Mouse (Mus musculus): ENCODE data around the gene Ddx39. TPM values are rescaled to one million over a fixed set of nuclear protein-coding genes. Genes with fewer than 3 reads are reported as not detected.

The Ddx39 gene
- 100 to 1,000 TPM; 153 to 208 TPM for polyA plus RNA-seq (2017; shearing (Covaris generic))

GRCm38 (mm10) chr8:83715031-83715690 is at the start of gene Ddx39:
TSS of gene Ddx39 (plus strand) at chr8:83715177.
- peak; percentile 98 for ATAC-seq

- no peak for ATAC-seq
These were observed 48.8 kb upstream of the Ddx39 start, which contains the start of gene Ptger1 for GRCm38 (mm10) chr8:83665969-83666865. TSS of gene Ptger1 (plus strand) at chr8:83666678.

- no peak for ATAC-seq
These were observed 48.1 kb upstream of the Ddx39 start for GRCm38 (mm10) chr8:83666866-83667234.

GRCm38 (mm10) chr8:83667526-83667925 is 47.5 kb upstream of the Ddx39 start:
- no peak for ATAC-seq

- ATAC-seq = peak; percentile 55
These were observed 46.7 kb upstream of the Ddx39 start for GRCm38 (mm10) chr8:83668010-83668916.

GRCm38 (mm10) chr8:83669013-83669412 is 46.0 kb upstream of the Ddx39 start:
- no peak for ATAC-seq

DNA sequence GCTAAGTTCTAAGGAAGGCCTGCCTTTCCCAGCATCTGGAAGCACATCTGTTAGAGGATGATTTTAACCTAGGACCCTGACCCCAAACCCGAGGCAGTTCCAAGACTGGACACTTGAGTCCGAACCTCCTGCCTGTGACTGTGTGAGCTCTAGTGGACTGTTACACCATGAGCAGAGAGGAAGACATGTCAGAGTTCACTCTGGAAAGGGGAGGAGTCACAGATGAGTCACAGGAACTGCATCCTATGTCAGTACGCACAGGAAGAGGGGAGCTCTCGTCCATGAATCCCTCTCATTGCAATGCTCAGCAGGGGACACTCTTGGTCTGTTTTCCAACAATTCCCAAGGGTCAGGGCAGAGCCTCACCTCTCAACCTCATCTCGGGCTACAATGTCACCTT is 42.0 kb upstream of the Ddx39 start:
- no peak for ATAC-seq

DNA sequence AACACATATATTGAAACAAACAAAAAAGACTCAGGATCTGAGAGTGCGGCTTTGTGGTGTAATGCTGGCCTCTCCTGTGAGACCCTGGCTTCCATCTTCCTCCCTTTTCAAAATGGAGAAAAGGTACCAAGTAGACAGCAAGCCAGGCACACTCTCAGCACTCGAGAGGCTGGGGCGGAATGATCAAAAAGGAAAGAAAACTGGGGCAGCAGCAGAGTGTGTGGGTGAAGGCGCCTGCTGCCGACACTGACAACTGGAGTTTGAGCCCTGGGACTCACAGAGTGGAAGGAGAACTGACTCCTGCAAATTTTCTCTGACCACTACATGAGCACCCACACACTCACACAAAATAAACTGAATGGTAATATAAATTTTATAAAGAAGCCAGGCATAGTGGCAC is 40.5 kb upstream of the Ddx39 start:
- ATAC-seq = no peak

- no peak for ATAC-seq
These were observed 35.1 kb upstream of the Ddx39 start for GRCm38 (mm10) chr8:83679866-83680265.

DNA sequence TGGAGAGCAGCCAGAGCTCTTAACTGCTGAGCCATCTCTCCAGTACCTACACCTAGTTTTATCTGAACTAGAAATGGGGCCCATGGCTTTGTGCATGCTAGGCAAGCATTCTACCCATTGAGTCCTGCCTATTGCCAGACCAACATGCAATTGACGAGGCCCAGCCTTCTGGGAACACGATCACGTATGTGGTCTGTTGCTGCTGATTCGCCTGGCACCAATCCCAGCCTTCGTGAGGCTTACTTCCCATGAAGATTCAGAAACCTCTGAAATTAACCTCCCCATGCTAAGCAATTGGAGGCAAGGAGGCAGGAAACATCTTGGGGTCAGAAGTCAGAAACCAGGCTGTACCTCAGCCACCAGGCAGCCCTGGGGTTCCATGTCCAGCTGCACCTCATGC is 34.4 kb upstream of the Ddx39 start:
- no peak for ATAC-seq

DNA sequence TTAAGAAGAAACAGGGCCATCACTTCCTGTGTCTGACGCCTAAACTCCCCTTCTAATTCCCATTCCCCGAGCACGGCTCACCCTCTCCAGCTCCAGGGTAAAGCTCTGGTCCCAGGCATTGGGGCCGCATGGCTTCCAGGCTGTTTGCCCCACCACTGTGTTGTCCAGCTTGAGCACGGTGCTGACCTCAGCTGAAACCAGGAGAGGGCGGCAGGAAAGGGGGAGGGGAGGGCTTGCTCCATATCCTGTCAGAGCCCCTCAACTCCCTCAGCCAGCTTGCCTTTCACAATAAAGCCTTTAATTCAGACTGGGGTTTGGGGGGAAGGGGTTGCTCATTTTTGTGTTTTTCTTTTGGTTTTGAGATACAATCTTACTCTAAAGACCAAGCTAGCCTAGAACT is 33.9 kb upstream of the Ddx39 start:
- no peak for ATAC-seq

DNA sequence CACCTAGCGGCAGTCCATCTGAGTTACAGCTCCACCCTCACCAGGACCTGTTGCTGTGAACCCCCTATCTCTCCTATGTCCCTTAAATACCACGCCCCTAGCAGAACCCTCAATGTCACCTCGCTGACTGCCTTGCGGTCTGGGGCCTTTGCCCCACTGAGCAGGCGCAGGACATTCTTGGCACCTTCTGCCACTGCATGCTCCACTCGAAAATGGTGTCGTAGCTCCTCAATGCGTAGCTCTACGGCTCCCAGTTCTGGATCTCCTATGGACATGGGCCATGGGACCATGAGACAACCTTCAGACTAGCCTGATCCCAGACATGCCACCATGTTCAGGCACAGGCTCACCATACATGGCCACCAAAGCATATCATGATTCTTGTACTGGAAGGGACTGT is 30.5 kb upstream of the Ddx39 start:
- no peak for ATAC-seq

- no peak for ATAC-seq
These were observed 25.7 kb upstream of the Ddx39 start for GRCm38 (mm10) chr8:83689264-83689663.

- ATAC-seq = no peak
These were observed 21.3 kb upstream of the Ddx39 start for GRCm38 (mm10) chr8:83693609-83694236.

DNA sequence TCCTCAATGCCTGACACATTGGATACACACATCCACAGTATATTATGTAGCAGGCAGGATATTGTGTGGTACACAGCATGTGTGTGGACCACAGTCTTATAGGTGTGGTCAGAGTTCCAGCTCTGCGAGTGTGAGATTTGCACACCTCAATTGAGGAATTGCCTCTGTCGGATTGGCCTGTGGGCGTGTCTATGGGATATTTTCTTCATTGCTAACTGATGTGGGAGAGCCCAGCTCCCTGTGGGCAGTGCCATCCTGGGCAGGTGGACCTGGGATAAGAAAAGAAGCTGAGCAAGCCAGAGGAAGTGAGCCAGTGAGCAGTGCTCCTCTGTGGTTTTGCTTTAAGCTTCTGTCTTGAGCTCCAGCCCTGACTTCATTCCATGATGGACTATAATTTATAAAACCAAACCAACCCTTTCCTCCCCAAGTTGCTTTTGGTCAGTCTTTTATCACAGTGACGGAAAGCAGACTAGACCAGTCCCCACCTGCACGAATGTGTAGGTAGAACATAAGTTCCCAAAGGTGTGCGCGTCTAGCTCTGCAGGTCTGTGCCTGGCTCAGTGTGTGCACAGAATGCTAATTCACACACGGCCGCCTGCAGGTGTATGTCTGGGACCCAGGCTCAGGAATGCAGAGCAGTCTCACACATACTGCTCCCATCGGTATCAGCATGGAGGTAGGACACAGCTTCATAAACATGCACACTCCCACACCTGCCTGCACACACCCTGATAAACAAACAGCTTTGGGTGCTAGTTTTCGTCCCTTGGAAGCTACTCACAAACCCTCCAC is 20.4 kb upstream of the Ddx39 start:
- no peak for ATAC-seq

- peak; percentile 24 for ATAC-seq
These were observed 19.4 kb upstream of the Ddx39 start for GRCm38 (mm10) chr8:83695351-83696106.

GRCm38 (mm10) chr8:83697374-83698220 is 17.4 kb upstream of the Ddx39 start:
- no peak for ATAC-seq

- peak; percentile 81 for ATAC-seq
These were observed 16.7 kb upstream of the Ddx39 start for GRCm38 (mm10) chr8:83698291-83698660.

- peak; percentile 4 for ATAC-seq
These were observed 16.1 kb upstream of the Ddx39 start, which contains the start of gene Pkn1 for GRCm38 (mm10) chr8:83698661-83699453. TSS of gene Pkn1 (minus strand) at chr8:83699179.

Measured in CD4-positive, CD25-positive, alpha-beta regulatory T cell, adult 4 months (primary cell).